Mouse (Mus musculus) liver, embryonic 14.5 days (tissue): ENCODE results near the gene Acoxl.

Source experiments
- CTCF ChIP-seq: IDR thresholded peaks from 2 replicates; pipeline ENCODE4 v1.5.1; 2016; ENCODE audit warnings: antibody characterized with exemption, low read depth, control low read depth
- EP300 ChIP-seq: IDR thresholded peaks from 2 replicates; pipeline ENCODE4 v1.6.1; 2016; ENCODE audit warnings: antibody characterized with exemption, low read depth

GRCm38 (mm10) chr2:128032111-128032510 lies 193.4 kb downstream of the Acoxl start:
- TF ChIP-seq EP300 (no peak), CTCF (no peak)
